Mouse (Mus musculus) hindlimb bud, embryonic 11.5 days (tissue): ENCODE results near the gene Pcbp4.

Experiments used
- DNase-seq: peaks from one replicate; pipeline ENCODE4 v3.0.0-alpha.2; 2012; ENCODE audit warnings: low read depth, low spot score; ENCODE audit errors: extremely low spot score

The Pcbp4 gene

GRCm38 (mm10) chr9:106453271-106454070, at the start of gene Pcbp4:
Pcbp4 (plus strand) TSS chr9:106453291.
- DNase-seq: no peak

- DNase-seq: no peak
These were observed 47.8 kb upstream of the Pcbp4 start for GRCm38 (mm10) chr9:106405275-106405674.

GRCm38 (mm10) chr9:106406443-106407078, 46.5 kb upstream of the Pcbp4 start:
- DNase-seq: no peak

GRCm38 (mm10) chr9:106409096-106409495, 44.0 kb upstream of the Pcbp4 start:
- no peak for DNase-seq

- no peak for DNase-seq
These were observed 42.9 kb upstream of the Pcbp4 start for GRCm38 (mm10) chr9:106410086-106410650.

GRCm38 (mm10) chr9:106411091-106411594, 41.9 kb upstream of the Pcbp4 start:
- DNase-seq: no peak

GRCm38 (mm10) chr9:106411729-106412128, 41.4 kb upstream of the Pcbp4 start:
- DNase-seq: no peak

GRCm38 (mm10) chr9:106412210-106412609, 40.9 kb upstream of the Pcbp4 start:
- DNase-seq: no peak

- no peak for DNase-seq
These were observed 39.5 kb upstream of the Pcbp4 start for GRCm38 (mm10) chr9:106413606-106414005.

- DNase-seq: no peak
These were observed 36.3 kb upstream of the Pcbp4 start for GRCm38 (mm10) chr9:106416826-106417225.

GRCm38 (mm10) chr9:106417841-106418625, 35.1 kb upstream of the Pcbp4 start:
- DNase-seq: no peak

- DNase-seq: no peak
These were observed 32.5 kb upstream of the Pcbp4 start for GRCm38 (mm10) chr9:106420608-106421007.

GRCm38 (mm10) chr9:106421033-106421864, 31.8 kb upstream of the Pcbp4 start:
- no peak for DNase-seq

GRCm38 (mm10) chr9:106421865-106422160, 31.3 kb upstream of the Pcbp4 start:
- DNase-seq: peak; percentile 99

- DNase-seq: no peak
These were observed 24.3 kb upstream of the Pcbp4 start for GRCm38 (mm10) chr9:106428719-106429220.

GRCm38 (mm10) chr9:106429221-106430014, 23.7 kb upstream of the Pcbp4 start, which contains the start of gene Rpl29:
Rpl29 (plus strand) TSS chr9:106429454.
- peak; percentile 95 for DNase-seq

- no peak for DNase-seq
These were observed 23.2 kb upstream of the Pcbp4 start for GRCm38 (mm10) chr9:106430015-106430264.

- DNase-seq: no peak
These were observed 19.7 kb upstream of the Pcbp4 start for GRCm38 (mm10) chr9:106433389-106433788.

- no peak for DNase-seq
These were observed 16.5 kb upstream of the Pcbp4 start for GRCm38 (mm10) chr9:106436566-106436965.

- DNase-seq: no peak
These were observed 10.4 kb upstream of the Pcbp4 start for GRCm38 (mm10) chr9:106442680-106443079.
